Mouse (Mus musculus): ENCODE measurements around the gene Adam33. TPM values are rescaled to one million over a fixed set of nuclear protein-coding genes. Genes with fewer than 3 reads are reported as not detected.

Adam33 gene
- total and polyA plus RNA-seq, 3 experiments, result 0.17 to 0.21 TPM; not detected in 1

GRCm38 (mm10) chr2:131061607-131062006 lies 2.0 kb downstream of the Adam33 start:
- H3K9ac ChIP-seq (ENCODE audit: insufficient read depth, low read depth), result no peak overlapping the region
- H3K4me1 ChIP-seq (ENCODE audit: control insufficient read depth in 1 of 2, insufficient read depth in 2 of 2), result peaks cover 1 to 11% of the 10 kb centered on the region in 2 experiments
- no peak overlapping the region for H3K4me2 ChIP-seq (ENCODE audit: insufficient read depth, low read depth, poor library complexity, severe bottlenecking)
- DNase-seq (ENCODE audit: extremely low read depth), result no peak
- H3K79me2 ChIP-seq (replicated peaks; ENCODE audit: control insufficient read depth, extremely low read depth, insufficient read depth, poor library complexity, severe bottlenecking), result no peaks in the 10 kb centered on the region
- dilution Hi-C loops (cut with MboI; ENCODE audit: extremely low pct_ligation_motif_present, extremely low pct_unique_long_range_greater_than_20kb, low sequenced_read_pairs), result no loop called here
- peaks cover 3% of the 10 kb centered on the region for H3K27me3 ChIP-seq (replicated peaks)
- H3K4me3 ChIP-seq (replicated peaks in 1 of 3; ENCODE audit: low read depth in 2 of 3, low read length in 2 of 3, poor library complexity in 1 of 3), result no peak overlapping the region
- H3K27ac ChIP-seq (ENCODE audit: insufficient read depth, low read depth), result no peak overlapping the region
- TF ChIP-seq ZMIZ1 (IDR thresholded peaks at IDR 0.05; ENCODE audit: low read depth, low read length) (no peak), MYC (IDR thresholded peaks at IDR 0.05; ENCODE audit: low read depth, low read length) (no peak), NRF1 (IDR thresholded peaks at IDR 0.05; ENCODE audit: low read depth, low read length) (no peak), JUND (conservative IDR thresholded peaks at IDR 0.05; ENCODE audit: low read depth, low read length) (no peak), POLR2A (IDR thresholded peaks at IDR 0.05; ENCODE audit: low read depth, low read length) (no peak), HCFC1 (IDR thresholded peaks at IDR 0.05; ENCODE audit: low read depth, low read length) (no peak), ZC3H11A (IDR thresholded peaks at IDR 0.05; ENCODE audit: low read depth, low read length) (no peak), MAX (IDR thresholded peaks at IDR 0.05; ENCODE audit: low read length) (no peak), MAFK (IDR thresholded peaks at IDR 0.05; ENCODE audit: insufficient replicate concordance, low read length) (no peak), PAX5 (IDR thresholded peaks at IDR 0.05; ENCODE audit: low read length) (no peak), RCOR1 (conservative IDR thresholded peaks at IDR 0.05; ENCODE audit: low read depth, low read length) (no peak), RAD21 (IDR thresholded peaks at IDR 0.05; ENCODE audit: low read depth, low read length) (no peak), KAT2A (IDR thresholded peaks at IDR 0.05; ENCODE audit: insufficient replicate concordance, low read length) (no peak), E2F4 (IDR thresholded peaks at IDR 0.05; ENCODE audit: insufficient replicate concordance, low read depth, low read length) (no peak), CHD1 (IDR thresholded peaks at IDR 0.05; ENCODE audit: low read depth, low read length) (no peak), POLR2AphosphoS2 (IDR thresholded peaks at IDR 0.05; ENCODE audit: low read depth, low read length) (no peak), SMC3 (IDR thresholded peaks at IDR 0.05; ENCODE audit: low read depth, low read length) (no peak), USF2 (conservative IDR thresholded peaks at IDR 0.05; ENCODE audit: low read depth, low read length) (no peak), MAZ (IDR thresholded peaks at IDR 0.05; ENCODE audit: low read depth, low read length) (no peak)
- H3K9me3 ChIP-seq (replicated peaks; ENCODE audit: low read length), result no peaks in the 10 kb centered on the region
- H3K36me3 ChIP-seq (replicated peaks in 1 of 2; ENCODE audit: control insufficient read depth in 1 of 2, insufficient read depth in 1 of 2, low read length in 1 of 2), result no peaks in the 10 kb centered on the region
- in situ Hi-C loops (cut with MboI; ENCODE audit: low pct_ligation_motif_present, low pct_unique_long_range_greater_than_20kb, low sequenced_read_pairs), result no loop called here

- H3K79me2 ChIP-seq (replicated peaks; ENCODE audit: control insufficient read depth, extremely low read depth, insufficient read depth, poor library complexity, severe bottlenecking), result no peaks in the 10 kb centered on the region
- no peak overlapping the region for H3K4me2 ChIP-seq (ENCODE audit: insufficient read depth, low read depth, poor library complexity, severe bottlenecking)
- H3K9ac ChIP-seq (ENCODE audit: insufficient read depth, low read depth), result no peak overlapping the region
- TF ChIP-seq TBP (conservative IDR thresholded peaks at IDR 0.05; ENCODE audit: low read depth, low read length) (no peak), ZMIZ1 (IDR thresholded peaks at IDR 0.05; ENCODE audit: low read depth, low read length) (no peak), PAX5 (IDR thresholded peaks at IDR 0.05; ENCODE audit: low read length) (no peak), EP300 (IDR thresholded peaks at IDR 0.05; ENCODE audit: low read length) (no peak), MEF2A (IDR thresholded peaks at IDR 0.05; ENCODE audit: borderline replicate concordance, low read depth, low read length) (no peak), HCFC1 (IDR thresholded peaks at IDR 0.05; ENCODE audit: low read depth, low read length) (no peak), USF2 (conservative IDR thresholded peaks at IDR 0.05; ENCODE audit: low read depth, low read length) (no peak), IRF4 (IDR thresholded peaks at IDR 0.05; ENCODE audit: low read depth, low read length) (no peak), POLR2A (IDR thresholded peaks at IDR 0.05; ENCODE audit: low read depth, low read length) (no peak), MAZ (IDR thresholded peaks at IDR 0.05; ENCODE audit: low read depth, low read length) (no peak), MXI1 (IDR thresholded peaks at IDR 0.05; ENCODE audit: low read depth, low read length) (no peak), MAX (IDR thresholded peaks at IDR 0.05; ENCODE audit: low read length) (no peak), BHLHE40 (IDR thresholded peaks at IDR 0.05; ENCODE audit: low read depth, low read length) (no peak), NRF1 (IDR thresholded peaks at IDR 0.05; ENCODE audit: low read depth, low read length) (no peak), RCOR1 (conservative IDR thresholded peaks at IDR 0.05; ENCODE audit: low read depth, low read length) (no peak), UBTF (IDR thresholded peaks at IDR 0.05; ENCODE audit: low read depth, low read length) (no peak), SMC3 (IDR thresholded peaks at IDR 0.05; ENCODE audit: low read depth, low read length) (no peak), SIN3A (IDR thresholded peaks at IDR 0.05; ENCODE audit: low read length) (no peak), KAT2A (IDR thresholded peaks at IDR 0.05; ENCODE audit: insufficient replicate concordance, low read length) (no peak)
- peaks cover 4 to 19% of the 10 kb centered on the region in 2 experiments for H3K4me1 ChIP-seq (ENCODE audit: control insufficient read depth in 1 of 2, insufficient read depth in 2 of 2)
- H3K27me3 ChIP-seq (replicated peaks), result peaks cover 3% of the 10 kb centered on the region
- H3K9me3 ChIP-seq (replicated peaks; ENCODE audit: low read length), result no peaks in the 10 kb centered on the region
- no peak overlapping the region for H3K27ac ChIP-seq (ENCODE audit: insufficient read depth, low read depth)
- dilution Hi-C loops (cut with MboI; ENCODE audit: extremely low pct_ligation_motif_present, extremely low pct_unique_long_range_greater_than_20kb, low sequenced_read_pairs), result no loop called here
- H3K36me3 ChIP-seq (replicated peaks in 1 of 2; ENCODE audit: control insufficient read depth in 1 of 2, insufficient read depth in 1 of 2, low read length in 1 of 2), result no peaks in the 10 kb centered on the region
- in situ Hi-C loops (cut with MboI; ENCODE audit: low pct_ligation_motif_present, low pct_unique_long_range_greater_than_20kb, low sequenced_read_pairs), result no loop called here
- no peak for DNase-seq (ENCODE audit: extremely low read depth)
- H3K4me3 ChIP-seq (replicated peaks in 1 of 3; ENCODE audit: low read depth in 2 of 3, low read length in 2 of 3, poor library complexity in 1 of 3), result no peak overlapping the region
Measured at GRCm38 (mm10) chr2:131060784-131061183, 2.8 kb downstream of the Adam33 start.

Data from CH12.LX (cell line).